Mouse (Mus musculus) adrenal gland, adult 8-10 months (tissue): ENCODE results near the gene Plac9a. TPM values are rescaled to one million over a fixed set of nuclear protein-coding genes. Genes with fewer than 3 reads are reported as not detected.
A peak's percentile ranks its signal among the peaks of the same experiment; 100 is the strongest.
"Not testable (repeated sequence)": the region's sequence is repeated elsewhere in the genome, so short reads cannot be mapped to it uniquely, and the experiment has no call there.

Source experiments
- DNase-seq: peaks from one replicate; pipeline ENCODE4 v3.0.0; 2022
- total RNA-seq, 4 experiments: library from RNA; stranded (reverse); gene quantifications; 2 replicates each; pipeline ENCODE4 v1.2.4; 2022

Plac9a gene
- 1 to 10 TPM; 1.3 to 2.8 (median 1.9) TPM for total RNA-seq

DNA sequence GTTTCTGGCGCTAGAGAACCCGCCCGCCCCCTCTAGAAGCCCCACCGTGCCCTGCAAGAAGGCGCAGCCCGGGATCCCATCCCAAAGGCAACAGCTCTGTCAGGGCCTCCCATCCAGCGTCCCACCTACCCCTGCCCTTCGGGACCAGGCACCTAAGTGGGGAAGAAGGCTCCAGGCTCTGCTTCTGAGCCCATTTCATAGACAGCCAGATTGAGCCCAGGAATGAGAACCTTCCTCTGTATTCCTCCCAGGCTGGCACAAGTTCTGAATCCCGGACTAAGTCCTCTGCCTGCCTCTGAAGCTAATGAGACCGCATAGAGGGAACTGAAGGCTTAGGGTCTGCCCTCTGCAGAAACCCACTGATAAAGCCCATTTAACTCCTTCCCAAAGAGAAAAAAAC lies at the start of gene Plac9a:
TSS of gene Plac9a (minus strand) at position 101 of the 400 bp plus-strand sequence.
- DNase-seq: not testable (repeated sequence)

DNA sequence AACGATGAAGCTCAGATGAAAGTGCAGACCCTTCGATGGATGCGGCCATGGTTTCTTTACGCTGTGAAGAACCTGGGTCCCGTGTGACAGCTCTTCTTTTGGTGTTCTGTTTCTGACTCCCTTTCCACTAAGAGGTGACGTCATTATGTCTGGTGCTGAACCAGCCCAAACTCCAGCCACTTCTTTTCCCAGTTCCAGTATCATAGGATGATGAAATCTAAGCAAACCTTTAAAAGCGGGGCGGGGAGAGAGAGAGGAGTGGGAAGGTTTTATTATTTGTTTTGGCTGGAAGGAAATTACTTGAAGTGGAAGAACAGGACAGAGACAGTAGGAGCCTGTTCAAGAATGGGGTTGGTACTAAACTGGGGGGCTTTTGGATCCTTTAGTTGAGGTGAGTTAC lies 35.1 kb upstream of the Plac9a start, which contains the start of gene Cphx1:
TSS of gene Cphx1 (plus strand) at position 301 of the 400 bp plus-strand sequence.
- DNase-seq: not testable (repeated sequence)

DNA sequence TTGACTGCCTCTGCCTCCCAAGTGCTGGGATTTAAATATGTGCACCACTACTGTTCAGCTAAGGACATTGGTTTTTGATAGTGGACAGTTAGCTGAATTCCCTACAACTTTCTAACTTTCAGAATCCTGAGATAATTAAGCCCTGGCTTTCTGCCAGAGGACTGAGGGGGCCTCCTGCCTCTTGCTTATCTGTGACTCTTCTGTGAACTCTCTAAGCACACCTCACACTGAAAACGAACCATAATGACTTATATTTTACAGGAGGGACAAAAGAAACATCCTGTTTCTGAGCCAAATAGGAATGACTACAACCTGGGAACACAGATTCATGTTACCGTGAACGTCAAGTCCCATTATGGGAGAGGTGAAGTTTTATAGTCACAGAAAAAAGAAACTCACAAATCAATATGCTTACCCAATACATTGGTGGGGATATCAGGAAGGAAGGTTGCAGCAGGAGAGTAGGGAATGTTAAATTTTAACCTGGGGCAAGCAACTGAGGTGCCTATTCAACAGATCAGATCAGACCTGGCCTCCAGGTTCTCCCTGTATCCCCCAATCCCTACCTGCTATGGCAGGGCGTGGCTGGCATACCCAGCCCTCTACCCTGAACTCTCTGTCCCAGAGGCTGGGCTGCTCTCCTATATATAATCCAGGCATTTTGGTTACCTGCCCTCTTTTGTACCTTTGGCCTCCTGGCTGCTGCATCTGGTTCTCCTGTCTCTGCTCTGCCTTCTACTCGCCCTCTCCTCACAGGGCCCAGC lies 34.1 kb upstream of the Plac9a start:
- not testable (repeated sequence) for DNase-seq

DNA sequence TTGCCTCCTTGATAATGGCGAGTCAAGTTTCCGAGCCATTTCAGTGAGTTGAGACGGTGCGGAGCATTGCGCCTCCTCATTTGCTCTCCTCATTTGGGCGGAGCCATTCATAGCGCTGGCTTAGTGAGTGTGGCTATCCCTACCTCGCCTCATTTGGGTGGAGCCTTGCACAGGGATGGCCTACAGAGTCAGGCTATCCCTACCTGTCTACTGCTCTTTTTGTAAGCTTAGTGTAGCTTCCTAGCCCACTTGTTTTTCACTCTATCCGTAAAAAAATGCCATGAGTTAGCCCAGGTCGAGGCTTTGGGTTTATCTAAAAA lies 24.6 kb upstream of the Plac9a start, which contains the start of gene Tmem254a:
TSS of gene Tmem254a (minus strand) at position 111 of the 320 bp plus-strand sequence.
- DNase-seq: not testable (repeated sequence)

DNA sequence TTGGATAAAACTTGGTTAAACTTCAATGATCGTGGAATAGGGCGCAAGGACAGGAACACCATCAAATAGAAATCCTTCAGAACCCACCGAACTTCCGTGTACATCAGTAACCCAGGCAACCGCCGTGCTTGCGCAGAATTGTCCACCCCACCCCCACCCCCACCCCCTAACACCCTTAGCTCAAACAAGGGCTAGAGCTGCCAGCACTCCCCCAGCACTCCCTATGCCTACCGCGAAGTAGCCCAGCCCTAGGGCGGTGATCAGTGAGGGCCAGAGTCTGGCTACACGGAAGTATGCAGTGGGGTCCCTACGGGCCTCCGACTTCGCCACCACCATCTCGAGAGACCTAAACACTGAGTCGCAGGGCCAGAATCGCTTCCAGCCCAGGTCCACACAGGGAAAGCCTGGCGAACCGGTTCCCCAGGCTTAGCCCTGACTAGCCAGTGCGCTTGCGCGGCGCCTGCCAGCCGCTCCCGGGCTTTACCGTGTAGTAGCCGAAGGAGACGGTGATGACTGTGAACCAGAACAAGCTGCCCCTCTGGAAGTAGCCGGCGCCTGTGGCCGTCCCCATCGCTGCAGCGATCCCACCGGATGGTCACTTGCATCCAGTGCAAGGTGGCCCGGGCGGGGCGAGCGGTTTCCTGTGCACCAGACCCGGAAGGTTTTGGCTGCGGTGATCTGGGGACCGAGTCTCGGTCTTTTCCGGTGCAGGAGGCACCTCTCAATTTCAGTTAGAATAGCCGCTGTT lies 24.1 kb upstream of the Plac9a start:
- DNase-seq: not testable (repeated sequence)

DNA sequence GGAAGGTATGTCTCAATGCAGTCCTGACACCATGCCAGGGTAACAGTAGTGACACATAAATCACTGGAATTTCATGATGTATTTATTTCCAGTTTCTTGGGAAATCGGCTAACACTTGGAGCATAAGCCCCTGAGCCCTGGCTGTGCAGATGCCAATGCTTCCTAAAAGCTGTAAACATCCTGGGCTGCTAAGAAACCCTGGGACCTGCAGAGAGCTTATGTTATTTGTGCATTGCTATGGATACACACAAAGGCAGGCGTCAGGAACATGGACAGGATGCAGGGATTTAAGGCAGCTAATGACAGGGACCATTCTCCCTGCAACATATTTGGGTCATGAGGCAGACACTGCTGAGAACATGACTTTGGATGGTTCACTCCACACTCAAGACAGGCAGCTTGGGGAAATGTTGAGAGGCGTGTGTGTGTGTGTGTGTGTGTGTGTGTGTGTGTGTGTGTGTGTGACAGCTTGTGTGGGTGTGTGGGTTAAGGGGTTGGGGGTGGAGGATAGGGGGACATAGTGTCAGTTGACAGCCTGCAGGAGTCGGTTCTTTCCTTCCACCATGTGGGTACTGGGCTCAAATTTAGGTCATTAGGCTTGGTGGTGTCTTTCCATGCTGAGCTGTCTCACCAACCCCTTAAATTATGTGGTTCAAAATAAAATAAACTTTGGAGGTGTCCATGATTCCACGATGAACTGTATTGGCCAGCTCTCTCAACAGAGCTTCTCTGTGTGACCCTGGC lies 15.7 kb upstream of the Plac9a start:
- not testable (repeated sequence) for DNase-seq

DNA sequence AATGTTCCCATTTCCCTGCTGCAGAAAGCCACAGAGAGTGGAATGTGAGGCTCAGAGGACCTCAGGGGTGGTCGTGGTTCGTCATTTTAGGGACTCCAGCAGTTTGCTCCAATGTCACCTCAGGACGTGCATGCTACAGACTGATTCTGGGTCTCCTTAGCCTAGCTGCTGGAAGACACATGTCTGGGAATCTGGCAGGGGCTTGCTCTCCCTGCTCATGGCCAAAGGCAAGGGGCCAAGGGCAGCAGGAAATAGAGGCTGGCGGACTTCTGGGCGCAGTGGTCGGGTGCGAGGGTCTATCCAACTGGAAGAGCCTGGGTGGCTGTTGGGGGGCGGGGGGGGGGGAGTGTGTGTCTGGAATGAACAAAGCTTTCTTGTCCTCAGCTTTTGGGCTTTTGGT lies 6.1 kb upstream of the Plac9a start:
- DNase-seq: not testable (repeated sequence)

DNA sequence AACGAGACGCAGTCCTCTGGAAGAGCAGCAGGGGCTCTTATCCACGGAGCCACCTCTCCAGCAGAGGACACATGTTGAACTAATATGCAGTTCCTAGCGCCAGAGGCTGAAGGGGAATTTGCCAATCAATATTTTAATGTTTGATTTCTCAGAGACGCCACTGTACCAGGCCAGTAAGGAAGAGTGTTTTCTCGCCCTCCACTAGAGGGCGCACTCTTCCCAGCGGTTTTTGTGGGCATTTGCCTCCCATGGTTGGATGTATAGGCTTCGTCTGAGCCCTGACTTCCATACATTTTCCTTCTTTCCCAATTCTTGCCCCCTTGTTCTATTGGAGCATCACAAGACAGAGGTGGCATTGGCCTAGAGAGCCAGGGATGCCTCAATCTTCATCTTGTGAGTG lies 4.4 kb upstream of the Plac9a start:
- not testable (repeated sequence) for DNase-seq

DNA sequence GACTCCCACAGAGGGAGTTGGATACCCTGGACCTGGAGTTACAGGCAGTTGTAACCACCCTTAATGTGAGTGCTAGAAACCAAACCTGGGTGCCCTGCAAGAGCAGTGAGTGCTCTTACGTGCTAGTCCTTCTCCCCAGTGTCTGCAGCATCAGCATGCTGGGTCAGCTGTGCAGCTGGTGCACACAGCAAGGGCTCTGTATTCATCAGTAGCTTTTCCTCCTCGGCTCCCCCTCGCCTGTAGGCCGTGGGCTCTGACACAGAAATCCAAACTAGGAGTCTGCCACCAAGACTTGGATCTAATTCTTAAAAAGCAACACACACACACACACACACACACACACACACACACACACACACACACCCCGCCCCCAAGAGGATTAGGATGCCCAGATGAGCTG lies 2.3 kb upstream of the Plac9a start:
- DNase-seq: not testable (repeated sequence)

DNA sequence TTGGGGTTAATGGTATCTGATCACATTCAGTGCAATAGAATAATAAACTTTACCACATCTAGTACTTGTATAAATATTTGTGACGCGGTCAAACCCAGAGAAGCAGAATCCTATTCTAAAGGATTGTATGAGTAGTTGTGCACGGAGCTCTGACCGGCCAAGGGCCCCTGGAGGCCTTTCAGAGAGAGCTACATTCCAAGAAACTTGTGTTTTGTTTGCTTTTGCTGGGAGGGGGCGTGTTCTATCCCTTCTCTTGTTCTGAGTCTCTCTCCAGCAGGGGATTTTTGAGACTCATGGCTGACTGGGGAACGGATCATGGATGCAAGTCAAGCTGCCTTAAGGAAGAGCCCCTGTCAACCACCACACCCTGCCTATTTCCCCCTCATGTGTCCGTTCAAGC lies 7.2 kb downstream of the Plac9a start:
- not testable (repeated sequence) for DNase-seq

DNA sequence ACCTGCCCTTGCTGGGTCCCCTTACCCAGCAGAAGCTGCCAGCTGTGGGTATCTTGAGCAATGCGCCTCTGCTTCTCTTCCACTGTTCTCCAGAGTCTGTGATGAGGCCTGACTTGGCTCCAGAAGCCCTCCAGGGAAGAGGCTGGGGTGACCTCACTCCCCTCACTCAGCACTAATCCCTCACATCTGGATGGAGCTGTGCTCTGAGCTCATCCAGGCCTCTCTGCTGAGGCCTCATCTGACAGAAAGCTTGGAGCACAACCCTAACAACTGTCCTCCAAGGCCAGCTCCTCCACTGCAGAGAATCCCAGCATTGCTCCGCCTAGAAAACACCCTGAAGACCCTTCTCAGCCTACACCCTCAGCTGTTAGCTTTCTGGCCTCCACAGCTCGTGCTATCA lies 8.3 kb downstream of the Plac9a start:
- DNase-seq: not testable (repeated sequence)

DNA sequence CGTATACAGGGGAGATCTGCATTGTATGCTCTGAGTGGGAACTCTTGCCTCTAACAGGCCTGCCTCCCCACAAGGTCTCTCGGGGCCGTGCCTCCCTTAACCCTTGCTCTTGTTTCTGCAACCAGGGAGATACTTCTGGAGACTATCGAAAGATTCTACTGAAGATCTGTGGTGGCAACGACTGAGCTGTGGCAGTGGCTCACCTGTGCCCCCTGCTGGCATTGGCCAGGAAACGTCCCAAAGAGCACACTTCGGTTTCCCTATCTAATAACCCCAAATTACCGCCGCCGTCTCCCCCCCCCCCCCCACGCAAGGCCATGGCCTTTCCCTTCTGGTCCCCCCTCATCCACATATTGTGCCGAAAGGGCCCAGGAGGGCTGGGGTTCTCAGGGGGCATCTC lies 17.0 kb downstream of the Plac9a start:
- not testable (repeated sequence) for DNase-seq

DNA sequence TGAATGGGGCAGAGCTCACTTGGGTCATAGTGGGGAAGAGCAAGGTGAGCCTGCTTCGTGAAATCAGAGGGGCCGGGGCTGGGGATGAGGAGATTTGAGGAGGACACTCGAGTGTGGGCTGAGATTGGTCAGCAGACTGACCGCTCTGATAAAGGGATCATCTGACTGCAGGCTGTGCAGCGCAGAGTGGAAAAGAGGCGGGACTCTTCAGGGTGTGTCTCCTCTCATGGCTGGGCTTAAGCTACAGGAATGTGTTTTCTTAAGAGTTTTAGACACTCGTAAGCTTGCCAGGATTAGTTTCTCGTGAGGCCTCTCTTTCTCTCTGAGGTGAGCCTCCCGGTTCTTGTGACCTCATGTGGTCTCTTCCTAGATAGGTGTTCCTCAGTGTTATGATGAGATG lies 21.1 kb downstream of the Plac9a start:
- DNase-seq: not testable (repeated sequence)

DNA sequence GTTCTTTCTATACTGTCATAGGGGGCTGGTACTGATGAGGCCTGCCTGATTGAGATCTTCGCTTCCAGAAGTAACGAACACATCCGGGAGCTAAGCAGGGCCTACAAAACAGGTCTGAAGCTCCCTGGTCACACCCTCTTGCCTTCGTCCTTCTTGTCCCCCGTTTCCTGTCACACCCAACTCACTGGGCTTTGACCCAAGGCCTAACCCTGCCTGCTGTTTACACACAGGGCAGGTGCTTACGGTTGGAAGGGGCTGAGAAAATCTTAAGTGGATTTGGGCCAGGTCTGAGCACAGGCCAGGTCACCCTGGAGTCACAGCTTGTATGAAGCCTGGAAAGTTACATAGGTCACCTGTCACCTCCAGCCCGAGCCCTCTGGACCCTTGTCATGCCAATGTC lies 26.3 kb downstream of the Plac9a start:
- not testable (repeated sequence) for DNase-seq

DNA sequence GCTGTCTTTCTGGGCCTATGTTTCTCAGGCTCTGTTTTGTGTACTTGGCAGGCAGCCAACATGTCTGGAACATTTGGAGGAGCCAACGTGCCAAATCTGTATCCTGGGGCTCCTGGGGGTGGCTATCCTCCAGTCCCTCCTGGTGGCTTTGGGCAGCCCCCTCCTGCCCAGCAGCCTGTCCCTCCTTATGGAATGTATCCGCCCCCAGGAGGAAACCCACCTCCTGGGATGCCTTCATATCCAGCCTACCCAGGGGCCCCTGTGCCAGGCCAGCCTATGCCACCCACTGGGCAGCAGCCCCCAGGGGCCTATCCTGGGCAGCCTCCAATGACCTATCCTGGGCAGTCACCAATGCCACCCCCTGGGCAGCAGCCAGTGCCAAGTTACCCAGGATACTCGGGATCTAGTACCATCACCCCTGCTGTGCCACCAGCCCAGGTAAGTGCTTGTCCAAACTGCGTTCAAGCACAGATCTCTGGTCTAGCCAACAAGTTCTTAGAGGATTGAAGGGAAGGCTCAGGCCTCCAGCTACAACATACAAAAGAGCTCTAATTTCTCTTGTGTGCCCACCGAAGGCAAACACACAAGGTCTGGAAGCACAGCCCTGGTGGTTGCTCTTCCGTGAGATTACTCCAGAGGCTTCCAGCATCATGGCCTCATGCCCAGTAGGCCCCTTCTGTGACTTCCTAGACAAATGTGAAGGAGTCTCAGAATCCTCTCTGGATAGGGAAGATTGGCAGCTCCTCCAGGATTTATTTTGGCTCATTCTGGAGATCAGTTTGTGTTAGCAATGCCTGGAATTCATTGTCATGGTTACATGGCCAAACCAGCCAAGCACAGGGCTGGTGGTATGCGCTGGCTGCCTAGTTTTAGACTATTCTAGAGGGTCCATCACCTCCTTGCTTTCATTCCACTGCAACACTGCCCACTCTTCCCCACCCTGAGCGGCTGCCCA lies 30.2 kb downstream of the Plac9a start:
- DNase-seq: no peak

DNA sequence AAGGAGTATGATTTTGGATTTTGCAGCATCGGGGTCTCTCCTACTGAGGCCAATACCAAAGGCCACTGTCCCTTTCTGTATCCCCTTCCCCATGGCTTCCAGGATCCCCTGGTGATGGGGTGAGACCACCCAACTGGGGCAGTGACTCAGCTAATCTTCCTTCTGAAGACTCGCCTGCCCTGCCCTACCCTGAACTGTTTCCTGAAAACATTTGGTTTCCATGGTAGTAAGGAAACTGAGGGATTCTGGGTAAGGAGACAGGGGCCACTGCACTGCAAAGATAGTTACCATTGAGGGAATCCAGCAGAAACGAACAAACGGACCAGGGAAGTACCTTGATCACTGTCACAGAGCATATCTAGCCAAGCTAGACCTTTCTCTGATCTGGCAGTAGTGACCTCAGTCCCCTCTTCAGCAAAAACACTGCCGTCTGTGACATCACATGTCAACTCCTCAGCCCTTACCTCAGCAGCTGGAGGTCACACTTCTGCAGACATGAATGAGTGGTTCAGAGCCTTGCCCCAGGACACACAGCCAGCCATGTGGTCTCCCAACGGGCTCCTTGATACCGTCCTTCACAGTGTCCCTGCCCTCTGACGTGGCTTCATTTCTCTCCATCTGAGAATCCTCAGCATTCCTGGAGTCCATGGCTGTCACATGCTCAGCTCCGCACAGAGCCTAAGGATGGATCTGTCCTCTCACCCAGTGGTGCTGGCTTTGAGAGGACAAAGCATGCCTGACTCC lies 33.6 kb downstream of the Plac9a start:
- DNase-seq: peak; percentile 66

DNA sequence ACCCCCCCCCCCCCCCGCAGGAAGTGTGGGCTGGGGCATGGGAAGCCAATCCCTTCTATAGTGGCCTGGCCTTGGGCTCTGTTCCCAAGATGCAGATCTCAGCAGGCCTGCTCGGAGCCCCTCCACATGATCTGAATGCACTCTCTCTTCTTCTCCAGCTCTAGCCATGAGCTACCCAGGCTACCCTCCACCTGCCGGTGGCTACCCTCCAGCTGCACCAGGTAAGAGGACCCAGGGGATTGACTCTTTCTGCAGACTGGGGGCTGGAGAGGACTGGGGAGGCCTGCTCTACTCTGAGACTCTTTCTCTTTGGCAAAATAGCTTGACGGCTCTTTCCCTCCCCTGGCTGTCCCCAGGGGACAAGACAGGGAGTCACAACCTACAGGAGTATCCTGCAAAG lies 34.2 kb downstream of the Plac9a start:
- no peak for DNase-seq

DNA sequence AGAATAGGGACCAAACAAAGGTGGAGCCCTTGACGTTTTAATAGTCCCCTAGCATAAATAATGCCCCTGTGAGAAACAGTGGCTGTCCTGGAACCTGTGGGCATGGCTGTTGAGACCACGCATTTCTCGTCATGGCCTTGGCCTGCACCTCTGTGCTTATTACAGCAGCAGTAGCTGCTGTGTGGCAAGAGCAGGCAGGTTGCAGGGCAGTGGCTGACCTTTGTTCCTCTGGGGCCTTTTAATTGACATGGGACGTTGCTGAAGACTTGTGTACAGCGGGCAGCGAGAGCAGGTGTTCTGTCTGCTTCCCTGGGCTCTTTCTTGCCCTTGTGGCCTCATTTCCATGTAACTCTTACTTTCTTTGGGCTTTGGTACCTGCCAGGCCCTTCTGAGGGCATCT lies 35.1 kb downstream of the Plac9a start:
- no peak for DNase-seq

DNA sequence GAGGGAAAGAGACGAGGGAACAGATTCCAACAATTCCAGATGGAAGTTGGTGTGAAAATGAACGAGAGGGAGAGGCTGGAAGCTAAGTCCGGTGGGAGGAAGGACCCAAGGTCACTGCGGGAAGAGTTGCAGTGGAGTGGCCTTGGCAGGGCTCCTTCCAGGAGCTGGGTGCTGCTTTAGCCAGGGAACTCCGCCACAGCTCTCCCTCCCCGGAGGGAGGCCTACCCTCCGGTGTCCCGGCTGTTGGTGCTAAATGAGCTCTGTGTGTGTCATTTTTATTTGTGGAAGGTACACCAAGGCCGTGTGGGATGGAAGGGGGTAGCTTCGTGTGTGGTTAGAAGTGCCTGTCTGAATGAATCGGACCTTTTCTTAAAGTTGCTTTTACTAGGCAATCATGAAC lies 36.1 kb downstream of the Plac9a start:
- DNase-seq: peak; percentile 40

DNA sequence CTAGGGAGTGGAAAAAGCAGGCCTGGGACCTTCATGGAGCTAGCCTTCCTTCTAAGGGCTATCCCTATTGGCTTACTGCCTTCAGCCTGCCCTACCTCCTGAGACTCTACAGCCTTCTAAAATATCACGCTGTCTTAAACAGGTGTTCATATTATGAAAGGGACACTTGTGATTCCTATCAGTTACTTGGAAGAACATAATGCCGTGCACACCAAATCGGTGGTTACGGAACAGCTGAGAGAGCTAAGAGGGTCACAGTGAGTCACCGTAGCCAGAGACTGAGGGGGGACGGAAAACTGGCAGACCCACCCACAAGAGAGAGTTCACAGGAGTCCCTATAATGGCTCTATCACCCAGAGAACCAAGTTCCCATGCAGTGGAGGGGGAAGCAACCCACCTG lies 36.5 kb downstream of the Plac9a start:
- no peak for DNase-seq

DNA sequence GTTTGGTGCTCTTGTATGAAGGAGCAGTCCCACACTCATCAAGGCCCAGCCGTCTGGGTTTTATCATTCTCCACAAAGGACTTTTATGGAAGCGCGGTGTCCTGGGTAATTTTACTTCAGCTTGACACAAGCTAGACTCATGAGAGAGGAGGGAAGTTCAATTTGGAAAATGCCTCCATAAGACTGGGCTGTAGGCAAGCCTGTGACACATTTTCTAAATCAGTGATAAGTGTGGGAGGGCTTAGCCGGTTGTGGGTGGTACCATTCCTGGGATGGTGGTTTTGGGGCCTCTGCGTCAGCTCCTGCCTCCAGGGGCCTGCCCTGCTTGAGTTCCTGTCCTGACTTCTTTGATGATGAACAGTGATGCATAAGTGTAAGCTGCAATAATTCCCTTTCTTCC lies 37.6 kb downstream of the Plac9a start:
- DNase-seq: no peak
